Mouse (Mus musculus) forebrain, postnatal 0 days (tissue): Measurements from ENCODE around the gene P3h4. TPM values are rescaled to one million over a fixed set of nuclear protein-coding genes. Genes with fewer than 3 reads are reported as not detected.

Experiments used
- ATAC-seq: fragments of 200-750 bp; cut with Nextera tagmentation; 2 replicates; pipeline ENCODE4 v1.8.0; 2017; ENCODE audit warnings: mild to moderate bottlenecking, moderate library complexity
- DNase-seq: peaks from one replicate; pipeline ENCODE4 v3.0.0-alpha.2; 2015
- H3K27ac ChIP-seq: fragments of 300-500 bp; sonication (generic); 2 replicates; pipeline ENCODE4 v1.5.1; 2014; ENCODE audit warnings: low read depth, mild to moderate bottlenecking, antibody characterized with exemption, low read length, moderate library complexity, mixed read lengths
- H3K27me3 ChIP-seq: fragments of 300-500 bp; sonication (generic); 2 replicates; pipeline ENCODE4 v1.6.1; 2014; ENCODE audit warnings: mild to moderate bottlenecking, low read length, mixed read lengths; ENCODE audit not compliant: insufficient read depth
- H3K36me3 ChIP-seq: fragments of 300-500 bp; sonication (generic); 2 replicates; pipeline ENCODE4 v1.6.1; 2014; ENCODE audit warnings: mild to moderate bottlenecking, moderate library complexity; ENCODE audit not compliant: insufficient read depth
- H3K4me1 ChIP-seq: fragments of 300-500 bp; sonication (generic); 2 replicates; pipeline ENCODE4 v1.6.1; 2014; ENCODE audit warnings: antibody characterized with exemption; ENCODE audit not compliant: insufficient read depth
- H3K4me2 ChIP-seq: fragments of 300-500 bp; sonication (generic); 2 replicates; pipeline ENCODE4 v1.6.1; 2014; ENCODE audit warnings: low read depth, mild to moderate bottlenecking, moderate library complexity
- H3K4me3 ChIP-seq: fragments of 300-500 bp; sonication (generic); 2 replicates; pipeline ENCODE4 v1.5.1; 2014; ENCODE audit warnings: low read depth, low read length, mixed read lengths
- H3K9ac ChIP-seq: fragments of 300-500 bp; sonication (generic); 2 replicates; pipeline ENCODE4 v1.6.1; 2014; ENCODE audit warnings: mild to moderate bottlenecking
- H3K9me3 ChIP-seq: fragments of 300-500 bp; sonication (generic); 2 replicates; pipeline ENCODE4 v1.6.1; 2016; ENCODE audit warnings: low read length
- CTCF ChIP-seq: sonication (generic); IDR thresholded peaks from 2 replicates; pipeline ENCODE4 v1.5.1; 2016; ENCODE audit warnings: antibody characterized with exemption, control low read depth, low read depth
- WGBS: fragments of 180-500 bp; shearing (Covaris S2); extraction: QIAGEN DNeasy Blood & Tissue Kit; methylation state at CpG from one replicate; pipeline ENCODE4 v1.1.7; 2014; 5-methylcytosine and 5-hydroxymethylcytosine counted together
- polyA plus RNA-seq: library from polyadenylated mRNA; unstranded; fragments of >200 nt; fragmentation: Nextera tagmentation; extraction: Ambion mirVana; gene quantifications from 2 replicates; pipeline ENCODE4 v1.2.1, GENCODE M21; 2015
- total RNA-seq: library from RNA; depleted of rRNA; stranded (reverse); fragments of >200 nt; gene quantifications from 2 replicates; pipeline ENCODE4 v1.2.3, GENCODE M21; 2014; rRNA removed

P3h4 gene
- total RNA-seq (16.8 and 27.1 TPM in 2 replicates), polyA plus RNA-seq (17.9 and 19.8 TPM in 2 replicates)

DNA sequence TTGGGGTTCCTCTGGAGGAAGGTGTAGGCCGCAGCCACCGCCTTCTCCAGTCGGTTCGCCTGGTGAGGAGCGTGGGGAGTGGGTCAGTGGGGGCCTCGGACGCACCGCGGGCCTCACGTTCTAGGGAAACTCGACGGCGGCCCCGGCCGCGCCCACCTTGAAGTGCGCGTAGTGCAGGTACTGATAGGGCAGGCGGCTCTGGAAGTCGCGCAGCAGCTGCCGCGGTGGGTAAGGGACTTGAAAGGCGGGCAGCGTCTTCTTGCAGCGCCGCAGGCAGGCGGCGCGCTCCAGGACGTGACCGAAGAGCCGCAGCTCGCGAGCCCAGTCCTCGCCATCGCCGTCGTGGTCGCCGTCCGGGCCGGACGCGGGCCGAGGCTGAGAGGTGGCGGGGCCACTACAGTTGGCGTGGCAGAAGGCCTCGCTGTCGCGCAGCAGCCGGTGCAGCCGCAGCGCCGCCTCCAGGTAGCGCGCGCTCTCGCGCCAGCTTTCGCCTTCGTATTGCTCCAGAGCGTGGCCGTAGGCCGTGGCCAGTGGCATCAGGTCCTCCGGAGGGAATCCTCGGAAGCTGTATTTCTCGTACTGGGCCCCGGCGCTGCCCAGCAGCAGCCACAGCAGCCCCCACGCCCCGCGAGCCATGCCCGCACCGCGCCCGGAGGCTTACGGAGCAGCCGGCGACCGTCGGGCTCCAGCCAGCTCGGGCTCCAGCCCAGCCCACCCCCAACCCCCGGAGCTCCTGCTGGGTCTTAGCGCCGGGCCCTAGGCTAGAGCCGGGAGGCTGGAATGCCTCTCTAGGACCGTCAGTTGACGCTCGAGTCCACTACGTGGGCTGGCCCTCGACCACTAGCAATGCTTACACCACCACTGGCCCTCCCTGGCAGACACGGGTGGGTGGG, at the start of gene P3h4:
Gene P3h4, minus strand, starts transcription at position 816 of the 893 bp plus-strand sequence.
- Histone ChIP-seq H3K4me2 (peak within 1 kb of the TSS; percentile 70), H3K9ac (peak within 1 kb of the TSS; percentile 71), H3K4me3 (peak within 1 kb of the TSS; percentile 61), H3K9me3 (no peaks in the 10 kb centered on the region), H3K4me1 (peaks cover 9% of the 10 kb centered on the region), H3K27ac (peak within 1 kb of the TSS; percentile 59), H3K36me3 (no peaks in the 10 kb centered on the region; the same call in 1 of the 2 replicates), H3K27me3 (peaks cover 11% of the 10 kb centered on the region; the same call in 1 of the 2 replicates)
- ATAC-seq (peak; percentile 95), DNase-seq (peak; percentile 83)
- WGBS: 4% methylated on average over 87 of the region's 93 CpGs
- peak; percentile 77 for TF ChIP-seq CTCF

DNA sequence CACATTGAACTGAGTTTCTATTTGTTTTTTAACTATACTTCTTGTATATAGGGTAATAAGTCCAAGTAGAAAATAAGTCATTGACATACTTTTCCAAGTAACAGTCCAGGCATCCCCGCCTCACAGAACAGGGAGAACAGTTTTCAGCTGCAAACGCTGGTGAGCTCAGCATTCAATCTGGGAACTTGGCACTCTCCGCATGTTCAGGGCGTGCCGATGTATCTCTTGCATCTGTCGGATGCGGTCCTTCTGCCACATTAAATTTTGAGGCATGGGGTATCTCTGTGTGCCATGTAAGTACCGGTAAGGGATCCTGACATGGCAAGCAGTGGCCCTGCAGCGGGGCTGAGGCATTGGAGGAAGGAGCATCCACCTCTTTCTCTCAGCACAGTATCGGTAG, 48.1 kb upstream of the P3h4 start:
- 77% methylated on average over 10 of the region's 10 CpGs for WGBS
- H3K27me3 ChIP-seq: no peaks in the 10 kb centered on the region
- no peaks in the 10 kb centered on the region for H3K4me1 ChIP-seq
- TF ChIP-seq CTCF: no peak
- H3K27ac ChIP-seq: no peak overlapping the region
- H3K9ac ChIP-seq: no peak overlapping the region
- H3K9me3 ChIP-seq: no peaks in the 10 kb centered on the region
- no peak overlapping the region for H3K4me2 ChIP-seq
- ATAC-seq: no peak
- no peak overlapping the region for H3K4me3 ChIP-seq
- peaks cover 27% of the 10 kb centered on the region for H3K36me3 ChIP-seq
- no peak for DNase-seq

DNA sequence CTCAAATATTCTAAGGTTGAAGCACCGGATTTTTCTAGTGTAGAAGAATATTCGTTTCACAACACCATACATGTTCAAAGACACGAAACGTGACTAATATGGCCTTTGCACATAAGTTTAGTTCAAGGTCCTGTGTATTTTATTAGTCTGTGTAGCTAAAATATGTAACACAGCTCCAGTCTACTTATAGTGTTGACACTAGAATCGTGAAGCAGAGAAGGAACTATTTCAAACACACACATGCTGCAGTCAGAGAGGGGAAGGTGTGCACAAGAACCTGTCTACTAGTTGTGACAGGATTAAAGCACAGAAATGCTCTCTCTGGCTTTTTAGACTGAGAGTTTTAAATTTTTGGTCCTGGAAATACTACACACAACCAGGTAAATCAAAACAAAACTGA, 43.1 kb upstream of the P3h4 start:
- ATAC-seq (no peak), DNase-seq (no peak)
- WGBS: 90% methylated on average over 5 of the region's 5 CpGs
- Histone ChIP-seq H3K9ac (no peak overlapping the region), H3K27ac (no peak overlapping the region), H3K27me3 (no peaks in the 10 kb centered on the region), H3K4me3 (no peak overlapping the region), H3K9me3 (no peaks in the 10 kb centered on the region), H3K4me2 (no peak overlapping the region), H3K36me3 (peaks cover 19% of the 10 kb centered on the region), H3K4me1 (no peaks in the 10 kb centered on the region)
- no peak for TF ChIP-seq CTCF

- Histone ChIP-seq H3K4me1 (no peaks in the 10 kb centered on the region), H3K9me3 (no peaks in the 10 kb centered on the region), H3K27me3 (no peaks in the 10 kb centered on the region), H3K4me3 (no peak overlapping the region), H3K9ac (no peak overlapping the region), H3K27ac (no peak overlapping the region), H3K36me3 (peaks cover 15% of the 10 kb centered on the region), H3K4me2 (no peak overlapping the region)
- ATAC-seq: no peak
- WGBS: 84% methylated on average over 4 of the region's 4 CpGs
- no peak for DNase-seq
- TF ChIP-seq CTCF: no peak
Observed at GRCm38 (mm10) chr11:100457247-100457646, 42.6 kb upstream of the P3h4 start.

GRCm38 (mm10) chr11:100442625-100443024, 28.0 kb upstream of the P3h4 start:
- H3K36me3 ChIP-seq: peaks cover 2% of the 10 kb centered on the region; the same call in 1 of the 2 replicates
- no peak overlapping the region for H3K27ac ChIP-seq
- ATAC-seq: no peak
- no peak for DNase-seq
- H3K9me3 ChIP-seq: no peaks in the 10 kb centered on the region
- H3K4me3 ChIP-seq: no peak overlapping the region
- no peaks in the 10 kb centered on the region for H3K27me3 ChIP-seq
- peaks cover 7% of the 10 kb centered on the region for H3K4me1 ChIP-seq
- WGBS: 76% methylated on average over 6 of the region's 6 CpGs
- H3K4me2 ChIP-seq: no peak overlapping the region
- no peak for TF ChIP-seq CTCF
- H3K9ac ChIP-seq: no peak overlapping the region

GRCm38 (mm10) chr11:100441797-100442196, 27.2 kb upstream of the P3h4 start, which contains the start of the genes Nt5c3b and Klhl10:
Nt5c3b (minus strand) TSS chr11:100441808.
Klhl10 (plus strand) TSS chr11:100441917.
- Histone ChIP-seq H3K27me3 (no peaks in the 10 kb centered on the region), H3K4me2 (peak within 1 kb of the TSS; percentile 83), H3K36me3 (peaks cover 7% of the 10 kb centered on the region; the same call in 1 of the 2 replicates), H3K9me3 (no peaks in the 10 kb centered on the region), H3K9ac (peak within 1 kb of the TSS; percentile 95), H3K4me1 (peaks cover 7% of the 10 kb centered on the region), H3K4me3 (peak within 1 kb of the TSS; percentile 85), H3K27ac (peak within 1 kb of the TSS; percentile 77)
- 89% methylated on average over 8 of the region's 8 CpGs for WGBS
- ATAC-seq (no peak), DNase-seq (no peak)
- TF ChIP-seq CTCF: no peak
